Mouse (Mus musculus) midbrain, embryonic 10.5 days (tissue): ENCODE results near the gene D10Wsu102e. TPM values are rescaled to one million over a fixed set of nuclear protein-coding genes. Genes with fewer than 3 reads are reported as not detected.
"Not testable (repeated sequence)": the region's sequence is repeated elsewhere in the genome, so short reads cannot be mapped to it uniquely, and the experiment has no call there.

Source experiments
- DNase-seq: peaks from one replicate; pipeline ENCODE4 v3.0.0-alpha.2; 2017; ENCODE audit warnings: low spot score
- H3K27ac ChIP-seq: fragments of 300-500 bp; sonication (generic); replicated peaks from 2 replicates; pipeline ENCODE4 v1.5.1; 2016; ENCODE audit warnings: mild to moderate bottlenecking
- H3K27me3 ChIP-seq: fragments of 300-500 bp; sonication (generic); 2 replicates; pipeline ENCODE4 v1.6.1; 2016; ENCODE audit warnings: low read depth, mild to moderate bottlenecking; ENCODE audit not compliant: poor library complexity, severe bottlenecking
- H3K36me3 ChIP-seq: fragments of 300-500 bp; sonication (generic); 2 replicates; pipeline ENCODE4 v1.6.1; 2016; ENCODE audit warnings: mild to moderate bottlenecking, moderate library complexity
- H3K4me1 ChIP-seq: fragments of 300-500 bp; sonication (generic); 2 replicates; pipeline ENCODE4 v1.6.1; 2016
- H3K4me3 ChIP-seq: fragments of 300-500 bp; sonication (generic); 2 replicates; pipeline ENCODE4 v1.5.1; 2016; ENCODE audit warnings: mild to moderate bottlenecking, moderate library complexity
- H3K9me3 ChIP-seq: fragments of 300-500 bp; sonication (generic); replicated peaks from 2 replicates; pipeline ENCODE4 v1.6.1; 2016; ENCODE audit warnings: mild to moderate bottlenecking
- WGBS: fragments of 180-500 bp; shearing (Covaris S2); methylation state at CpG from one replicate; pipeline ENCODE4 v1.1.7; 2016; 5-methylcytosine and 5-hydroxymethylcytosine counted together
- polyA plus RNA-seq: library from polyadenylated mRNA; unstranded; fragments of >200 nt; fragmentation: Nextera tagmentation; extraction: Ambion mirVana; gene quantifications from 2 replicates; pipeline ENCODE4 v1.2.1, GENCODE M21; 2016

Gene D10Wsu102e
- polyA plus RNA-seq, 1 experiment from 2014 or later, result 1.2 TPM

DNA sequence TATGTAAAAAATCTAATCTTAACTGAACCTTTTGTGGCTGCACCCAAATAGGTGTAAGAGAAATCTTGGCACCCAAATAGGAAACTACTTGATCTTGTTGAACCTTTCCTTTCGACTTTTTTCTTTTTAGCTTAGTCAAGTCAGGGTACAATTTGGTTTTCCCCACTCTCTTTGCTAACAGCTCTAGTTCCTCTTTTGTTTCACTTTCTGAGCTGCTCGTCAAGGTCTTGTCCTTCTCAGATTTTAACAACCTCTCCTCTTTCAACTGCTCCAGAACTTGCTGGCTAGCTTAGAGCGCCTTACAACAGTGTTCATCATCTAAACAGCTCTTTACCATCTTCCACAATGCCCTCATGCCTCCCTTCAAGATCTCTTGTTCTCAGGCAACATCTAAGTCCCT, 97.5 kb downstream of the D10Wsu102e start:
- 94% methylated on average over 3 of the region's 3 CpGs for WGBS
- H3K4me3 ChIP-seq, result no peak overlapping the region
- H3K9me3 ChIP-seq, result peaks cover 63% of the 10 kb centered on the region
- no peak for DNase-seq
- no peak overlapping the region for H3K27ac ChIP-seq
- H3K36me3 ChIP-seq, result peaks cover 24% of the 10 kb centered on the region
- no peaks in the 10 kb centered on the region for H3K27me3 ChIP-seq
- no peaks in the 10 kb centered on the region for H3K4me1 ChIP-seq

- Histone ChIP-seq H3K27ac (no peak overlapping the region), H3K4me1 (no peaks in the 10 kb centered on the region), H3K4me3 (no peak overlapping the region), H3K9me3 (peaks cover 19% of the 10 kb centered on the region), H3K36me3 (peaks cover 4% of the 10 kb centered on the region; the same call in 1 of the 2 replicates), H3K27me3 (no peaks in the 10 kb centered on the region)
- WGBS, result 95% methylated on average over 13 of the region's 13 CpGs
- DNase-seq, result no peak
Measured at GRCm38 (mm10) chr10:83475226-83475625, 115.2 kb downstream of the D10Wsu102e start.

- H3K9me3 ChIP-seq, result peaks cover 20% of the 10 kb centered on the region
- 84% methylated on average over 5 of the region's 5 CpGs for WGBS
- no peak for DNase-seq
- peaks cover 4% of the 10 kb centered on the region; the same call in 1 of the 2 replicates for H3K36me3 ChIP-seq
- H3K27me3 ChIP-seq, result no peaks in the 10 kb centered on the region
- H3K4me1 ChIP-seq, result no peaks in the 10 kb centered on the region
- no peak overlapping the region for H3K4me3 ChIP-seq
- H3K27ac ChIP-seq, result no peak overlapping the region
Measured at GRCm38 (mm10) chr10:83477286-83477685, 117.3 kb downstream of the D10Wsu102e start.

GRCm38 (mm10) chr10:83490506-83490905, 130.5 kb downstream of the D10Wsu102e start:
- 88% methylated on average over 6 of the region's 6 CpGs for WGBS
- Histone ChIP-seq H3K9me3 (no peaks in the 10 kb centered on the region; the same call in 1 of the 2 replicates), H3K27me3 (no peaks in the 10 kb centered on the region), H3K27ac (no peak overlapping the region), H3K36me3 (peaks cover 4% of the 10 kb centered on the region; the same call in 1 of the 2 replicates), H3K4me3 (no peak overlapping the region), H3K4me1 (peaks cover 4% of the 10 kb centered on the region; the same call in 1 of the 2 replicates)
- DNase-seq, result no peak

DNA sequence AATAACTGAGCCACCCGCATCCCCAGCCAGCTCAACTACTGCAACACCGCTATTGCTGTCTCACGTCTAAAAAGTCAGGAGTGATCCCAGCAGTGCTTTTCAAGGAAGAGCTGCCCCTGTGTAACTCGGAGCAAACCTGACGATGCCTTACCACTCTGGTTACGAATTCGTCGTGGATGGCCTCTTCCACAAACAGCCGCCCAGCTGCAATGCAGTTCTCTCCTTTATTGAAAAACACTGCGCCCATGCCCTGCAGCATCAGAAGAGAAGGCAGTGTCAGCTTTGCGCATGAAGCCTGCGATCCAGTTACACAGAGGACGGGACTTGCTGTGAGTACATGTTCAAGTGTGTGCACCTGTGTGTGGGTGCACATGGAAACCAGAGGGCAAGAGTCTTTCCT, 137.3 kb downstream of the D10Wsu102e start:
- DNase-seq, result no peak
- no peaks in the 10 kb centered on the region for H3K9me3 ChIP-seq
- no peak overlapping the region for H3K4me3 ChIP-seq
- 0 out of 2 replicates have a peak, but pooled peaks cover 1% of the 10 kb centered on the region for H3K4me1 ChIP-seq
- no peaks in the 10 kb centered on the region for H3K27me3 ChIP-seq
- no peaks in the 10 kb centered on the region; the same call in 1 of the 2 replicates for H3K36me3 ChIP-seq
- WGBS, result 90% methylated on average over 13 of the region's 13 CpGs
- H3K27ac ChIP-seq, result no peak overlapping the region

- peaks cover 7% of the 10 kb centered on the region; the same call in 1 of the 2 replicates for H3K36me3 ChIP-seq
- no peaks in the 10 kb centered on the region for H3K27me3 ChIP-seq
- H3K4me3 ChIP-seq, result no peak overlapping the region
- H3K27ac ChIP-seq, result no peak overlapping the region
- H3K9me3 ChIP-seq, result no peaks in the 10 kb centered on the region
- WGBS, result 64% methylated on average over 8 of the region's 8 CpGs
- H3K4me1 ChIP-seq, result no peaks in the 10 kb centered on the region
- DNase-seq, result no peak
Measured at GRCm38 (mm10) chr10:83508962-83509660, 149.1 kb downstream of the D10Wsu102e start.

DNA sequence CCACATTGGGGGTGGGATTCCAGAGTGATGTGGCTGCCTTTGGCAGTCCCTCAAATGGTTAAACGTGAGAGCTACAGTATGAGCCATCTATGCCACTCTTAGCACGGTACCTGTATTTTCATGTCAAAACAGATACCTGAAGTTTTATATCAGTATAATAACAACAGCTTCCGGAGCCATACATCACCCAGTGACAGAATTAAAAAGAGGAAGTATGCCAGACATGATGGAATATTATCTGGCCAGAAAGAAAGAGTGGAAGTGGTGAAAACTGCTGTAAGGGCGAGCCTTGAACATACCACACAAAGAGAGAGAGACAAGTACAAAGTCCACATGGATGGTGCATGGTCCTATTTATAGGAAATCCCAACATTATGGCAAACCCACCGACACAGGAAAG, 151.3 kb downstream of the D10Wsu102e start:
- WGBS, result 87% methylated on average over 5 of the region's 5 CpGs
- Histone ChIP-seq H3K9me3 (no peaks in the 10 kb centered on the region), H3K27me3 (no peaks in the 10 kb centered on the region), H3K4me3 (no peak overlapping the region), H3K27ac (no peak overlapping the region), H3K4me1 (no peaks in the 10 kb centered on the region), H3K36me3 (0 out of 2 replicates have a peak, but pooled peaks cover 3% of the 10 kb centered on the region)
- no peak for DNase-seq

GRCm38 (mm10) chr10:83513736-83514135, 153.7 kb downstream of the D10Wsu102e start:
- 91% methylated on average over 8 of the region's 8 CpGs for WGBS
- Histone ChIP-seq H3K36me3 (0 out of 2 replicates have a peak, but pooled peaks cover 3% of the 10 kb centered on the region), H3K4me3 (no peak overlapping the region), H3K27ac (no peak overlapping the region), H3K27me3 (no peaks in the 10 kb centered on the region), H3K9me3 (no peaks in the 10 kb centered on the region), H3K4me1 (no peaks in the 10 kb centered on the region)
- DNase-seq, result no peak

GRCm38 (mm10) chr10:83520990-83521389, 161.0 kb downstream of the D10Wsu102e start:
- whole genome bisulfite sequencing, result 80% methylated on average over 4 of the region's 4 CpGs
- no peaks in the 10 kb centered on the region for H3K9me3 ChIP-seq
- no peaks in the 10 kb centered on the region for H3K4me1 ChIP-seq
- DNase-seq, result no peak
- no peaks in the 10 kb centered on the region for H3K36me3 ChIP-seq
- H3K27ac ChIP-seq, result no peak overlapping the region
- H3K4me3 ChIP-seq, result no peak overlapping the region
- no peaks in the 10 kb centered on the region for H3K27me3 ChIP-seq

- DNase-seq, H3K27me3 ChIP-seq, H3K4me1 ChIP-seq, H3K9me3 ChIP-seq, H3K36me3 ChIP-seq, H3K4me3 ChIP-seq, H3K27ac ChIP-seq: not testable (repeated sequence)
Measured at GRCm38 (mm10) chr10:83524238-83524637, 164.2 kb downstream of the D10Wsu102e start.

DNA sequence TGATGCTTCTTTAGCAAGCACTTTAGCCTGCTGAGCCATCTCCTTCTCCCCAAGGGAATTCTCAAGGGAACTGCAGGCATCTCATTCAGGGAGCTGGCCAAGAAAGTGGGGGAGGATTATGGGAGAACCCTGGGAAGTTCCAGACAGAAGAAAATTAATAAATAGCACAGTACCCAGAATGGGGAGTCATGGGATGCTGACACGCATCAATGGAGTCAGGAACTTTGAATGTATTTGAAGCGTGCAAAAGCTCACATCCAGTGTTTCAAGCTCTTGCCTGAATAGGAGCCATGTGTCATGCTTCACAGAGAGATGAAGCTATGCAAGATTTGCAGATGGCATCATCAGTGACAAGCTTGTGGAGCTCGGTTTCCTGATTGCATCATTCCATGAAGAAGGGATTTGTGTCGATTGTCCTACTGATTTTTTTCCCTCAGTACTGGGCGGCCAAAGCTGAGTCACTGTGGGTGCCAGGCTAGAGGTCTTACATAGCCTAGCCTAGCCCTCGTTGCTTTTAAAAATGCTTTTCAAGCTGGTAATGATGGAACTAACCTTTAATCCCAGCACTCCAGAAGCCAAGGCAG, 170.5 kb downstream of the D10Wsu102e start:
- Histone ChIP-seq H3K27ac (no peak overlapping the region), H3K36me3 (no peaks in the 10 kb centered on the region), H3K27me3 (peaks cover 25% of the 10 kb centered on the region), H3K4me3 (no peak overlapping the region), H3K4me1 (peaks cover 14% of the 10 kb centered on the region), H3K9me3 (no peaks in the 10 kb centered on the region)
- WGBS, result 86% methylated on average over 6 of the region's 6 CpGs
- no peak for DNase-seq

GRCm38 (mm10) chr10:83533258-83533909, 173.4 kb downstream of the D10Wsu102e start:
- H3K4me1 ChIP-seq, result peaks cover 14% of the 10 kb centered on the region
- H3K27ac ChIP-seq, result peak overlapping the region; percentile 81
- no peaks in the 10 kb centered on the region for H3K9me3 ChIP-seq
- no peaks in the 10 kb centered on the region for H3K36me3 ChIP-seq
- DNase-seq, result no peak
- peaks cover 28% of the 10 kb centered on the region for H3K27me3 ChIP-seq
- H3K4me3 ChIP-seq, result peak overlapping the region; percentile 79
- WGBS, result 6% methylated on average over 27 of the region's 27 CpGs

- DNase-seq, result peak; percentile 86
- Histone ChIP-seq H3K27ac (peak within 1 kb of the TSS; percentile 81), H3K36me3 (no peaks in the 10 kb centered on the region), H3K9me3 (no peaks in the 10 kb centered on the region), H3K4me1 (peaks cover 14% of the 10 kb centered on the region), H3K4me3 (peak within 1 kb of the TSS; percentile 79), H3K27me3 (peaks cover 28% of the 10 kb centered on the region)
- under 1% methylated on average over 21 of the region's 21 CpGs for WGBS
Measured at GRCm38 (mm10) chr10:83533910-83534283, 173.9 kb downstream of the D10Wsu102e start, which contains the start of gene Aldh1l2. Aldh1l2 (minus strand) TSS chr10:83534140.
